Mouse (Mus musculus): ENCODE data around the gene Ern1.

DNA sequence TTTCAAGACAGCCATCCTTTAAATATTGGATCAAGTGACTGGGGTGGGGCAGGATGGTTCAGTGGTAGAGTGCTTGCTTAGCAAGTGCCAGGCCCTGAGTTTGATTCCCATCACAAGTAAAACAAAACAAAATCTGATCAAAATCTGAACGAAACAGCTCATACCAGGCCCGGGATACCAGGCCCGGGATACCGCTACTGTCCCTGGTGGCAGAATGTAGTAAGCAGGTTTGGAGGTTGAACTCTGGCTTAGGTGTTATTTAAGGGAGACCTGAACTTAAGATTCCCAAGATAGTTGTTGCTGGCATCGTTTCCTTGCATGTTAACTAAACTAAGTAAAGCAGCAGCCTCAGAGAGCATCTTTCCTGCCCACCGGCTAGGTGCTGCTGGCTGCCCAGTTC is 18.6 kb upstream of the Ern1 start:
- TF ChIP-seq EP300 (IDR thresholded peaks at IDR 0.05; ENCODE audit: low read depth) (no peak), CTCF (IDR thresholded peaks at IDR 0.05; ENCODE audit: low read depth) (peak; percentile 16; the same call in 1 of the 2 replicates)
